Mouse (Mus musculus) limb, embryonic 12.5 days (tissue): ENCODE measurements around the gene Olfr944. TPM values are rescaled to one million over a fixed set of nuclear protein-coding genes. Genes with fewer than 3 reads are reported as not detected.

Experiments
- ATAC-seq: fragments of 200-750 bp; cut with Nextera tagmentation; 2 replicates; pipeline ENCODE4 v1.8.0; 2017; ENCODE audit warnings: low read depth, moderate TSS enrichment; ENCODE audit not compliant: insufficient number of reproducible peaks, insufficient read depth, low FRiP score, low TSS enrichment
- H3K27ac ChIP-seq: fragments of 300-500 bp; sonication (generic); 2 replicates; pipeline ENCODE4 v1.5.1; 2016; ENCODE audit warnings: mild to moderate bottlenecking, moderate library complexity
- H3K27me3 ChIP-seq: fragments of 300-500 bp; sonication (generic); 2 replicates; pipeline ENCODE4 v1.6.1; 2016; ENCODE audit warnings: mild to moderate bottlenecking, moderate library complexity
- H3K36me3 ChIP-seq: fragments of 300-500 bp; sonication (generic); 2 replicates; pipeline ENCODE4 v1.6.1; 2016; ENCODE audit warnings: mild to moderate bottlenecking, moderate library complexity
- H3K4me1 ChIP-seq: fragments of 300-500 bp; sonication (generic); replicated peaks from 2 replicates; pipeline ENCODE4 v1.6.1; 2016
- H3K4me2 ChIP-seq: fragments of 300-500 bp; sonication (generic); 2 replicates; pipeline ENCODE4 v1.6.1; 2016; ENCODE audit warnings: mild to moderate bottlenecking, moderate library complexity
- H3K4me3 ChIP-seq: fragments of 300-500 bp; sonication (generic); replicated peaks from 2 replicates; pipeline ENCODE4 v1.5.1; 2016; ENCODE audit warnings: mild to moderate bottlenecking
- H3K9ac ChIP-seq: fragments of 300-500 bp; sonication (generic); replicated peaks from 2 replicates; pipeline ENCODE4 v1.6.1; 2016; ENCODE audit warnings: mild to moderate bottlenecking, moderate library complexity
- H3K9me3 ChIP-seq: fragments of 300-500 bp; sonication (generic); 2 replicates; pipeline ENCODE4 v1.6.1; 2016; ENCODE audit warnings: mild to moderate bottlenecking, moderate library complexity
- WGBS: fragments of 180-500 bp; shearing (Covaris S2); methylation state at CpG from one replicate; pipeline ENCODE4 v1.1.7; 2016; 5-methylcytosine and 5-hydroxymethylcytosine counted together
- polyA plus RNA-seq: library from polyadenylated mRNA; unstranded; fragments of >200 nt; fragmentation: Nextera tagmentation; extraction: Ambion mirVana; gene quantifications from 2 replicates; pipeline ENCODE4 v1.2.1, GENCODE M21; 2016

The Olfr944 gene
- polyA plus RNA-seq = not detected in 2 replicates

- H3K4me3 ChIP-seq = no peak within 1 kb of the TSS
- H3K27me3 ChIP-seq = no peaks in the 10 kb centered on the region
- no peak within 1 kb of the TSS for H3K27ac ChIP-seq
- ATAC-seq = no peak
- H3K9me3 ChIP-seq = no peaks in the 10 kb centered on the region
- no peak within 1 kb of the TSS for H3K9ac ChIP-seq
- H3K4me2 ChIP-seq = no peak within 1 kb of the TSS
- H3K4me1 ChIP-seq = no peaks in the 10 kb centered on the region
- H3K36me3 ChIP-seq = no peaks in the 10 kb centered on the region
These were observed at the start of gene Olfr944 for GRCm38 (mm10) chr9:39201620-39202019. TSS of gene Olfr944 (plus strand) at chr9:39201920.

GRCm38 (mm10) chr9:39152401-39152800 is 49.3 kb upstream of the Olfr944 start:
- Histone ChIP-seq H3K36me3 (no peaks in the 10 kb centered on the region), H3K9ac (no peak overlapping the region), H3K4me1 (no peaks in the 10 kb centered on the region), H3K4me3 (no peak overlapping the region), H3K27ac (no peak overlapping the region), H3K27me3 (no peaks in the 10 kb centered on the region), H3K4me2 (no peak overlapping the region), H3K9me3 (no peaks in the 10 kb centered on the region)
- ATAC-seq = no peak
- WGBS = 65% methylated on average over 1 of the region's 1 CpGs

GRCm38 (mm10) chr9:39166004-39166403 is 35.7 kb upstream of the Olfr944 start, which contains the start of gene Olfr943:
TSS of gene Olfr943 (plus strand) at chr9:39166304.
- no peaks in the 10 kb centered on the region for H3K27me3 ChIP-seq
- no peaks in the 10 kb centered on the region for H3K36me3 ChIP-seq
- H3K4me1 ChIP-seq = no peaks in the 10 kb centered on the region
- no peak within 1 kb of the TSS for H3K4me3 ChIP-seq
- H3K27ac ChIP-seq = no peak within 1 kb of the TSS
- ATAC-seq = no peak
- peaks cover 15% of the 10 kb centered on the region; the same call in 1 of the 2 replicates for H3K9me3 ChIP-seq
- no peak within 1 kb of the TSS for H3K4me2 ChIP-seq
- WGBS = 88% methylated on average over 5 of the region's 5 CpGs
- H3K9ac ChIP-seq = no peak within 1 kb of the TSS

- Histone ChIP-seq H3K27me3 (no peaks in the 10 kb centered on the region), H3K4me3 (no peak within 1 kb of the TSS), H3K9me3 (no peaks in the 10 kb centered on the region), H3K4me2 (no peak within 1 kb of the TSS), H3K9ac (no peak within 1 kb of the TSS), H3K27ac (no peak within 1 kb of the TSS), H3K4me1 (no peaks in the 10 kb centered on the region), H3K36me3 (no peaks in the 10 kb centered on the region)
- ATAC-seq = no peak
- 87% methylated on average over 1 of the region's 1 CpGs for WGBS
These were observed 48.2 kb downstream of the Olfr944 start, which contains the start of gene Olfr1537 for GRCm38 (mm10) chr9:39249894-39250293. TSS of gene Olfr1537 (minus strand) at chr9:39249994.

Other genes with a start within 250 kb of the Olfr944 start
- not detected in 2 replicates for gene Olfr933, start 229.6 kb upstream of the Olfr944 start, polyA plus RNA-seq
- not detected in 2 replicates for gene Olfr934, start 213.6 kb upstream of the Olfr944 start, polyA plus RNA-seq
- not detected in 2 replicates for gene Olfr935, start 202.2 kb upstream of the Olfr944 start, polyA plus RNA-seq
- not detected in 2 replicates for gene Olfr146, start 178.5 kb upstream of the Olfr944 start, polyA plus RNA-seq
- gene Olfr937, start 137.0 kb upstream of the Olfr944 start, polyA plus RNA-seq = not detected in 2 replicates
- gene Olfr938, start 123.0 kb upstream of the Olfr944 start, polyA plus RNA-seq = not detected in 2 replicates
- gene Olfr27, start 73.8 kb upstream of the Olfr944 start, polyA plus RNA-seq = not detected in 2 replicates
- not detected in 2 replicates for gene Olfr943, start 35.6 kb upstream of the Olfr944 start, polyA plus RNA-seq
- gene Olfr1537, start 48.1 kb downstream of the Olfr944 start, polyA plus RNA-seq = not detected in 2 replicates
- not detected in 2 replicates for gene Olfr945, start 74.9 kb downstream of the Olfr944 start, polyA plus RNA-seq
- gene Olfr948, start 124.1 kb downstream of the Olfr944 start, polyA plus RNA-seq = not detected in 2 replicates
- not detected in 2 replicates for gene Olfr951, start 185.5 kb downstream of the Olfr944 start, polyA plus RNA-seq
- not detected in 2 replicates for gene Olfr952, start 225.2 kb downstream of the Olfr944 start, polyA plus RNA-seq